Mouse (Mus musculus): Measurements from ENCODE around the gene Rab40c.

Gene Rab40c

DNA sequence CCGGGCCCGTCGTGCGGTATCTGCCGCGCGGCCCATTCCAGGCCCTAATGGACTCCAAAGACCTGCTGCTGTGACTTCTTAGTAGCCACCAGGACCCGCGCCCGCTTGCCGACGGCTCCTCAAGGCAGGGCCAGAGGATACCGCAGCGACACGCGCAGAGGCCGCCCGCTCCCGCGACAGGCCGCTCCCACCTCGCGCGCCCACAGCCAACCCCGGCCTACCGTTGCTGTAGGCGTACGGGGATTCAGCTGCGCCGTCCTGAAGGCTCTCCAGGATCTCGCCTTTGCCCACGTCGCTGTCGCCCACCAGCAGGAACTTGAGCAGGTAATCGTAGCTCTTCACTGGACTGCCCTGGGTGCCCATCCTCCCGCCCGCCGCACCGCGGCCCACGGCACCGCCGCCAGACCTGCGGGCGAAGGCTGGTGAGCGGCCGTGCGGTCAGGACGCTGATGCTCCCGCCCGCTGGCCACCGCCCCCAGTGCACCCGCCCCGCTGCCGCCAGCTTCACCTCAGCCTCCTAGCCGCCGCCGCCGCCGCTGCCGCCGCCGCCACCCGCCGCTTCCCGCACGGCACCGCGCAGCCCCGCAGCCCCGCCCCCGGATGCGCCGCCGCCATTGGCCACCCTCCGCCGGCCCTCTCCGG is at the start of gene Rab40c:
Gene Rab40c, minus strand, starts transcription at position 584 of the 642 bp plus-strand sequence.
- WGBS = 1% methylated on average over 70 of the region's 78 CpGs

DNA sequence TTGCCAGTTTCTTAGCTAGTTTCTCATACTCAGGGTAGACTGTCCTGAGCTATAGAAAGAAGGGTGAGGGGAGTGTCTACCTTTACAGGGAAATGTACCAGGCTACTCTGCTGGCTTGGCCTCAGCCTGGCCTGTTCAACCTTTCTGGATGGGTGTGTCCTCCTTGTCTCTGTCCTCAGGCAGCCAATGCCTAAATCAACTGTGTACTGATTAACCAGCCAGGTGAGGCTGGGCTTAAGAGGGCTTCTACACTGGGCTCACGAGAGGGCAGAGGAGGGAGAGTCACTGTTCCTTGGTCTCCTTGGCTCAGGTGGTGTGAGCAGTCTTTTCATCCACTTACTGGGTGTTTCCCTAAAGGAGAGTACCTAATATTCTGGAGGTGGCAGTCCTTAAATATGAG is 48.6 kb upstream of the Rab40c start:
- WGBS = 88% methylated on average over 1 of the region's 1 CpGs

- 33% methylated on average over 3 of the region's 3 CpGs for WGBS
Measured at GRCm38 (mm10) chr17:25967652-25968051, 48.1 kb upstream of the Rab40c start.

DNA sequence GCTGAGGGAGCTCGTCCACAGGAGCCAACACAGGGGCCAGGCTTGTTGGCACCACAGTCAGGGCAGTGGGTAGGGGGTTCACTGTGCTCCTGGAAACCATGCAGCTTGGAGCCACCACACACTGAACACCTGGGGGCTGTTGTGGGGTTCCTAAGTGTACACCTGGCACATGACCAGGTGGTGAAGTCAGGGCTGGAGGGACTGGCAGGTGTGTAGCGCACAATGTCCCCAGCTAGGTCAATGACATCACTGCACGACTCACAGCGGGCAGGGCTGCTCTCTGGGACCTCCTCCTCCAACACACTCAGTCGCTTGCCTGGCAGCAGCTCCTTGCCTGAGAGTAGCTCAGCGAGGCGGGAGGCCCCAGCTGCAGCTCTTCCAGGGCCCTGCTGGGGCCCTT is 44.7 kb upstream of the Rab40c start:
- 71% methylated on average over 7 of the region's 7 CpGs for WGBS

DNA sequence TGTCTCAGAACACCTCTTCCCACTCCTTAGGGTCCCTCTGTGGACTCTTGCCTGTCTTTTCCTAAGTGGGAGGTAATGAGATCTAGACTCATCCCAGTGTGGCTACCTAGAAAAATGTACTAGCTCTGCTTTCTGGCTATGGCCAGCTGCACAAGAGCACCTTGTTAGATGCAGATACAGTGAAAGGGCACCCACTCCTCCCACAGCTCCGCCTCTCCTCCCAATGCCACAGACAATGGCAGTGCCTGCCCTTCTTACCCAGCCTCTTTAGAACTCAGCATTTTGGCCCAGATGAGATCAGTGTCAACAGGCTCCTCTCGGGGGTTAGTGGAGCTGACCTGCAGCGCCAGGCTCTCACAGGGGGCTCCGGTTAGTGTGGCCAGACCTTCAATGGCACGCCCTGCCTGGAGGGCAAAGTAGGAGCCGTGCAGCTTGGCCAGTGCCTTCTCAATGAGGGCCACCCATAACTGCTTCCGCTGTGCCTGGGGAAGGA is 42.9 kb upstream of the Rab40c start:
- WGBS = 95% methylated on average over 7 of the region's 7 CpGs

DNA sequence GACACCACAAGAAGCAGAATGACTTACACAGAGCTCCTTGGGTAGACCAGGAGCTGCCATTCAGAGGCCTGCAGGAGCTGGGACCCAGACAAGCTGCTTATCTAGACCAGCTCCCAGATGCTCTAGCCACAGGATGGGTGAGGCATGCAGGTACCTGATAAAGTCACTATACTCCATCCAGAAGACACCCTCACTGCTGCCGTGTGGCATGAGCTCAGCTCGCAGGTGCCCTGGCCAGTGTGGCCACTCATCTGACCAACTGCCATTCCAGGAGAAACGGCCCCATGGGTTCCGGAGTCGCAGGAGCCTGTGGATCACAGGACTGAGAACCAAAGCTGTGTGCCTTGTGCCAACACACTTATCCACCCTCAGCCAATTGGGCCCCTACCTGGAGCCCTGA is 42.0 kb upstream of the Rab40c start:
- WGBS = 99% methylated on average over 5 of the region's 5 CpGs

GRCm38 (mm10) chr17:25959630-25960467 is 40.3 kb upstream of the Rab40c start:
- 88% methylated on average over 23 of the region's 23 CpGs for WGBS

DNA sequence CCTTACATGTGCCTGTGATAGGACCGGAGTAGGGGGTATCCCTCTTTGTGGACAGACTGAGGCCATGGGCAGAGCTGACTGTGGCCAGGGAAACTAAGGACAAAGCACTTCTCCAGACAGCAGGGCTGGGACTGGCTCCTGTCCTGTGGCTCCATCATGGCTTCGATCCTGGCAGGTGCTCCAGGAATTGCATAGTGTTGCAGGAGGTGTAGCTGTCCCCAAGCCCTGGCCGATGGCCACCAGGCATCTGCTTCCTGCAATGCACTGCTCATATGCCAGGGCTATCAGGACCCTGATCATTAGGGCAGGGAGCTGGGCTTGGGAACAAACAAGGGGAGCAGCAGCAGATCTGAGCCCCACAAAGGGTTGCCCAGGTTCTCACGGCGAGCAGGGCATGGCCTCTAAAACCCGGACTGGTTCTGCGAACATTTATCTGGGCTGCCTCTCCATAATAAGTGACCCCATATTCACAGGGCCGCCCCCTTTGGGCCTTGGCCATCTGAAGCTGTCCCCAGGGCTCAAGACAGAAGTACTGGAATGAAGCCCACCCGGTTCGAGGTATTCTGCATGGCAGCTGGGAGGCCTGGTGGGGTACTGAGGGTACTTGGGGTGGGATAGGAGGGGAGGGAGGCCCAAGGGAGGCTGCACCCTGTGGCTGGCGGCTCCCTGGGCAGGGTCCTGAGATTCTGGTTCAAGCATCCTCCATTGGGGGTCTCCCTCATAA is 39.4 kb upstream of the Rab40c start:
- WGBS = 87% methylated on average over 11 of the region's 11 CpGs

DNA sequence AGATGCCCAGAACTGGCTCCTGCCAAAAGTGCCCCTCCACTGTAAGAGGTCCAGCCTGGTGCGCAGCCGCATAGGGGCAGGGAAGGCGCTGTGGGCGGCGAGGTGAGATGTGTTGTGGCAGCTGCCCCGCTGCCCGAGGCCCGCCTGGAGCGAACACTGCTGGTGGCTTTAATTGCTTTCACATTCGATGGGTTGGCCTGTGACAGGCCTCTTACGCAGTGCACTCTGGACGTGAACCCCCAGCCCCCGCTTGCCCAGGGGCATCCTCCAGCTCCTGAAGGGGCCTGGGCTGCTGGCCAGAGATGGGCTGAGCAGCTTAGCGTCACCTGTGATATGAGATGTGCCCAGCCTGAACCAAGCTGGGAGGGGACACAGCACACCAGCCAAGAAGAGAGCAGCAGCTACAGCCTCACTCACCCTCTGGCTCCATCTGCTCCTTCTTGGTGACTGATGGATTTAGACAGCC is 38.1 kb upstream of the Rab40c start:
- WGBS = 83% methylated on average over 14 of the region's 14 CpGs

DNA sequence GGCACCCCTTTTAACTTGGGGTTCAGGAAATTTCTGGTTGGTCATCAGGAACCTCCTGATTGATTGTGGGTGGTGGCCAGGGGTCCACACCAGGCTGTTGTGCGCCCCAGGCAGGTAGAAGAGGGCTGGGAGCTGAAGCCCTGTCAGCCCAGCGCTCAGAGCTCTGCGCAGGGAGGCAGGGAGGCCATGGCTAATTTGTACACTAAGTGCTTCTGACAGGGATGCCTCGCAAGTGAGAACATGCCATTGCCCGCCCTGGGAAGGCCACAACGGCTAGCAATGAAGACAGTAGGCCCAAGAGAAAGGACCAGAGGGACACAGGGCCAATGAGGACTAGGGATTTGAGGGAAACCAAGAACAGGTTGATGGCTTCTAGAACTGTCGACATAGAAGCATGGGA is 37.1 kb upstream of the Rab40c start:
- WGBS = 91% methylated on average over 7 of the region's 7 CpGs

DNA sequence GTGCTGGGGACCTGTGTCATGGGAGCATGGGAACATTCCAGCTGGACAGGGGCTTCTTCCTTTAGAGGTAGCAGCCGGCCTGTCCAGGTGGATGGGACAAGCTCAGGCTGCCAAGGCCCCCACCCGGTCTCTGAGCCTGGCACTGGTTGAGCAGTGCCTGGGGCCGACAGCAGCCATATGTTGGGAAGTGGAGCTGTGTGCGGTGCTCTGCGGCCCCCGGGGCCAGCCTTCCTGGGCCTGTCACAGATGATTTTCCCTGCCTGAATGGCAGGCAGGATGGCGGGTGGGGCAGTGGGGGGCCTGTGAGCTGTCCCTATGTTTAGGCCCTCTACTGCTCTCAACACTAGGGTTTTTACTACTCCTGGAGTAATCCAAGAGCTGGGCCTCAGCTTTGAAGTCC is 36.7 kb upstream of the Rab40c start:
- WGBS = 63% methylated on average over 7 of the region's 7 CpGs

GRCm38 (mm10) chr17:25955736-25956135 is 36.2 kb upstream of the Rab40c start:
- WGBS = 52% methylated on average over 3 of the region's 3 CpGs

- 84% methylated on average over 2 of the region's 2 CpGs for WGBS
Measured at GRCm38 (mm10) chr17:25954671-25955070, 35.1 kb upstream of the Rab40c start.

- WGBS = 71% methylated on average over 5 of the region's 5 CpGs
Measured at GRCm38 (mm10) chr17:25953161-25953560, 33.6 kb upstream of the Rab40c start.

DNA sequence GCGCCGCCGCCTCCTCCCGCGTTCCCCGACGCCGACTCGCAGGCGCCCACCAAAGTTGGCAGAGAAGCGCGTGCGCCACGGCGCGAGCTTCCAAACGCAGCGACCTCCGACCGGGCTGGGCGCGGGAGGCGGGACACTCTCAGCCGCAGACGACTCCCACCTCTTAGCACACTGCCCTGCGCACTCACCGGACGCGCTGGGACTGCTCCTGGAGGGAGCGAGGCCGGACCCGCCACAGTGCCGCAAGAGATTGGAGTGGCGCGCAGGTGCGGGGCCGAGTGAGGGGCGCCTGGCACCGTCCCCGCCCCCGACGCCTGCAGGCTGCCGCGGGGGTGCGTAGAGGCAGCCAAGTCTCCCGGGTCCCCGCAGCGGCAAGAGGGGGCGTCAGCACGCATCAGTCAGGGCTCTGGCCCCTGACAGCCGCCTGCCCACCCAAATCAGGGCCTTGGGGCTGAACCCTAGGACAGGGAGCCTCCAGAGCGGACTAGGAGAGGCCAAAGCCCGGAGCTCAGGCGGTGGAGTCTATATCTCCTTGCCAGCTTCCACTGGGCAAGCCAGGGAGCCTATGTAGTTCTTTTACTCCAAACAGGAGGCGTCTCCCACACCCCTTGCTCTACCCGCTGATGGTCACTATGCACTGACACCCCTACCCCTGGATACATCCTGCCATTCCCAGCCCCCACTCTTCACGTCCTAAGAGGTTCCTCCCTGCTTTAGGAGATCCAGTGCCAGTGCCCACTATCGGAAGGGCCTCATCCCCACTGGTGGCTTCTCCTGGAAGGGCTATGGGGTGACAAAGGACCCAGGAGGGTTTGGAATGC is 32.5 kb upstream of the Rab40c start, which contains the start of gene A930017K11Rik:
Gene A930017K11Rik, minus strand, starts transcription at position 763 of the 821 bp plus-strand sequence.
- WGBS = 4% methylated on average over 58 of the region's 58 CpGs

DNA sequence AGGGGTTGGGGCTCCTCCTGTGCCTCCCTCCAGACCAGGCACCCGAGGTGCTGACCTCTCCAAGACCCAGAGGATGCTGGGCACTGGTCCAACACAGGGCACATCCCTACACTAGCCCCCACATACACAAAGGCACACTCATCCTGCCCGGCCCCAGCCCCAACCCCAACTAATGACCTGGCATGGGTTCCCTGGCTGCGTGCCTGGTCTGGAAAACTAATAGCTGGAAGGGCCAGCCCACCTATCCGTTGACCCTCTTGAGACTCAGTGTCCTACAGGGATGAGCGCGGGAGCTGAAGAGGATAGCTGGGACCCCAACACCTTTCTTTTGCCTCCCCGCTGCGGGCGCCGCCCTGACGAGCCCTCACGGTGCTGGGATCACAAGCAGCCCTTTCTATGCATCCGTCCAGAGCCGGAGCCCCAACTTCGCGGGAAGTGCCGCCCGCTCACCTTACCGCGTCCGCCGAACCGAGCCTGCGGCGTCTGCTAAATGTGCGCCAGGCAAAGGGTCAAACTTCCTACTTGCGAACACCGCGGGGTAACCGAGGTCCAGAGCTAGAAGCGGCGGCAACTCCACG is 31.8 kb upstream of the Rab40c start:
- under 1% methylated on average over 33 of the region's 33 CpGs for WGBS

DNA sequence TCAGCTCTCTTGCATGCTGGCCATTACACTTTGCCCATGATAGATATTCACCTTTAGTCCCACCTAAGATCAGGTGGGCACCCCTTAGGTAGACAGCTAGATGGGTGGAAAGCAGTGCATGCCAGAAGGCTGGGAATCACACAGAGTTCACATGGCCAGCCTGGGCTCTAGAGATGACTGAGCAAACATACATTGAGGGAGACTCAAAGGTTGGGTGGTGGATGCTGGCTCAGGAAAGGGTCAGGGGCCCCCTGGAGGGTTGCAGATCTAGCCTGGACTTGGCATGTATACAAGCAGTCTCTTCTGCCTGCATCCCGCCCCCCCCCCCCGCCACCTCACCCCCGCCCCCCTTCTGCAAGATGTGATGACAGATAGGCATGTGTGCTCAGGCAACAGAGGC is 31.2 kb upstream of the Rab40c start:
- WGBS = 7% methylated on average over 3 of the region's 3 CpGs

DNA sequence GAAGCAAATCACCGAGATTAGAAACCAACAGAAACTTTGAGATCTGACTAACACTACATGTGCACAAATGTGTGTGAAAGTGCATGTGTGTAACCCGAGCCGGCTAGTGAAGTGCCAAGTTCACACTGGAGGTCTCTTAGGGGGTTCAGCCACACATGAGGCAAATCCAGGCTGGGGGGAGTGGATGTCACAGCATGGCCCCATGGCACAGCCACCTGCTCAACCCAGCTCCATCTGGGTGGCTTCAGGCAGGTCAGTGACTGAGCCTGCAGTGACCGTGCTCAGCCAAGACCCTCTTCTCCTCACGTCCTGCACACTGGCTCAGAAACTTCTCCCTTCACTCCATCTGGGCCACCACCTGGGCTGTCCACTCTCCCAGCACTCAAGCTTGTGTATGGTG is 30.5 kb upstream of the Rab40c start:
- 84% methylated on average over 5 of the region's 5 CpGs for WGBS

- 80% methylated on average over 8 of the region's 8 CpGs for WGBS
Measured at GRCm38 (mm10) chr17:25948051-25948450, 28.5 kb upstream of the Rab40c start.

DNA sequence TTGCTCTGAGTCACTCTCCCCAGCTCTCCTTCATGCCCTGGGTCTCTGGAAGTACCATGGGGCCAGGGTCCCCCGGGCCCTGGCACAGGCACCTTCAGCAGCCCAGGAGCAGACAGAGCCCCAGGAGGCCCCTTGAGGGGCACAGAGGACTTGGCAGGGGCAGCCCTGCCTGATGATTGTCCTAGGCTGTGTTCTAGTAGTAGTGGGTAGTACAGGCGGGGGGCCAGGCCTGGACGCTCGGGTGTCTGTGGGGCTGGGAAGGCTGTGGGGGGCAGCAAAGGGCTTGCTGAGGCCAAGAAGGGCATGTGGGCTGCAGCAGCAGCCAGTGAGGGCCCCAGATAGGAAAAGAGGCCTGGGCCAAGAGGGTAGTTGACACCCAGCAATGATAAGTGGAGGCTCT is 28.0 kb upstream of the Rab40c start:
- WGBS = 84% methylated on average over 4 of the region's 4 CpGs

GRCm38 (mm10) chr17:25946891-25947290 is 27.4 kb upstream of the Rab40c start:
- WGBS = 88% methylated on average over 8 of the region's 8 CpGs
